Mouse (Mus musculus): Measurements from ENCODE around the gene Cul5.

DNA sequence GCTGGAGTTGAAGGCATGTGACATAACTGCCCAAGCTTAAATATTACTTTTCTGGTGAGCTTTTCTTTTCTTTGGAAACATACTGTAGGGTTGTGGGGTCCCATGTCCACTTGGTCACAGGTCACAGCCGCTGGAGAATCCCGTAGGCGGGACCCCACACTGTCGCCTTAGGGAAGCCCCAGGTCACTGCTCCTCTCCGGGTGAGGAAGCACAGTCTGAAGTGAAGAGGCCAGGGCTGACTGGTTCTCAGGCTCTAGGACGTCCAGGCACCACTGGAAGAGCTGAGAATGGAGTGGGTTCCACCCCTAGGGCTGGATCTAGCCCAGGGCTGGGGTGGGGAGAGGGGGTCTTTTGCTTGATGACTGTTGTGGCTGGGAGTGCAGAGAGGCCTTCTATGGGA lies 71.2 kb downstream of the Cul5 start:
- no peak for TF ChIP-seq EP300 (IDR thresholded peaks at IDR 0.05; ENCODE audit: low read depth)
- TF ChIP-seq CTCF (IDR thresholded peaks at IDR 0.05; ENCODE audit: low read depth): no peak

Data from liver, embryonic 14.5 days (tissue).